Mouse (Mus musculus) spleen, adult 2 months (tissue): ENCODE results near the gene Peli2.

Source experiments
- CTCF ChIP-seq: fragments of 200-500 bp; IDR thresholded peaks from 2 replicates; pipeline ENCODE4 v1.5.1; 2011; ENCODE audit warnings: mild to moderate bottlenecking, inconsistent platforms; ENCODE audit not compliant: insufficient read depth, insufficient read length, insufficient replicate concordance; ENCODE audit errors: extremely low read depth
- POLR2A ChIP-seq: fragments of 200-500 bp; IDR thresholded peaks from 2 replicates; pipeline ENCODE4 v1.6.1; 2011; ENCODE audit warnings: low read depth, low read length, inconsistent platforms

DNA sequence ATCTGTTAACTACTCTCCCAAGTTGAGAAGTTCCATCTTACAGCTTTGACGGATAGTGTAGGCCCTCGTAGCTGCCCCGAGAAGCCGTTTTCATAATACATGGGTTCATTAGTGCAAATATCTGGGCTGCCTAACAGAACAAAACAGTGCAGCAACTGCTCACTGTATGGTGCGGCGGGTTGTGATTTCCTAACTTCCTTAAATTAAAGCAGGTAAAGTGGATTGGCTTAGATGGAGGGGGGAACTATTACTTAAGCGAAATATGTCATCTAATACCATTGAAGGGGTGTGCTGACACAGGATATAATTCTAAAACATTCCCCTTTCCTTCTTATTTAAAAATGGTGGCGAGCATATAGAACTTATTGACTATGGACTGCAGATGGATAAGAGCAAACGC, 101.4 kb downstream of the Peli2 start:
- no peak for TF ChIP-seq CTCF
- no peak for TF ChIP-seq POLR2A
